Mouse (Mus musculus) lung, postnatal 0 days (tissue): ENCODE results near the gene Cep152. TPM values are rescaled to one million over a fixed set of nuclear protein-coding genes. Genes with fewer than 3 reads are reported as not detected.

ENCODE experiments used
- ATAC-seq: fragments of 200-750 bp; cut with Nextera tagmentation; 2 replicates; pipeline ENCODE4 v1.8.0; 2017; ENCODE audit warnings: moderate library complexity
- DNase-seq: peaks from one replicate; pipeline ENCODE4 v3.0.0-alpha.2; 2016; ENCODE audit warnings: low spot score
- H3K27ac ChIP-seq: fragments of 300-500 bp; sonication (generic); 2 replicates; pipeline ENCODE4 v1.5.1; 2014; ENCODE audit warnings: antibody characterized with exemption, mild to moderate bottlenecking, low read length, mixed read lengths
- H3K27me3 ChIP-seq: fragments of 300-500 bp; sonication (generic); replicated peaks from 2 replicates; pipeline ENCODE4 v1.6.1; 2014; ENCODE audit warnings: low read length, mixed read lengths; ENCODE audit not compliant: insufficient read depth
- H3K36me3 ChIP-seq: fragments of 300-500 bp; sonication (generic); 2 replicates; pipeline ENCODE4 v1.6.1; 2014; ENCODE audit warnings: low read length, mixed read lengths; ENCODE audit not compliant: insufficient read depth
- H3K4me1 ChIP-seq: fragments of 300-500 bp; sonication (generic); 2 replicates; pipeline ENCODE4 v1.6.1; 2014; ENCODE audit warnings: antibody characterized with exemption, low read depth, low read length, mixed read lengths; ENCODE audit not compliant: insufficient read depth
- H3K4me2 ChIP-seq: fragments of 300-500 bp; sonication (generic); replicated peaks from 2 replicates; pipeline ENCODE4 v1.6.1; 2014; ENCODE audit warnings: low read depth, mild to moderate bottlenecking, low read length, moderate library complexity, mixed read lengths
- H3K4me3 ChIP-seq: fragments of 300-500 bp; sonication (generic); 2 replicates; pipeline ENCODE4 v1.5.1; 2014; ENCODE audit warnings: low read depth, low read length
- H3K9ac ChIP-seq: fragments of 300-500 bp; sonication (generic); replicated peaks from 2 replicates; pipeline ENCODE4 v1.6.1; 2014; ENCODE audit warnings: low read depth, mild to moderate bottlenecking
- H3K9me3 ChIP-seq: fragments of 300-500 bp; sonication (generic); 2 replicates; pipeline ENCODE4 v1.6.1; 2016; ENCODE audit warnings: low read length, mixed read lengths
- CTCF ChIP-seq: IDR thresholded peaks from 2 replicates; pipeline ENCODE4 v1.5.1; 2016; ENCODE audit warnings: antibody characterized with exemption, mild to moderate bottlenecking
- EP300 ChIP-seq: IDR thresholded peaks from 2 replicates; pipeline ENCODE4 v1.6.1; 2016; ENCODE audit warnings: antibody characterized with exemption, mild to moderate bottlenecking, control low read depth
- WGBS: fragments of 180-500 bp; shearing (Covaris S2); extraction: QIAGEN DNeasy Blood & Tissue Kit; methylation state at CpG from one replicate; pipeline ENCODE4 v1.1.7; 2014; 5-methylcytosine and 5-hydroxymethylcytosine counted together
- polyA plus RNA-seq: library from polyadenylated mRNA; unstranded; fragments of >200 nt; fragmentation: Nextera tagmentation; extraction: Ambion mirVana; gene quantifications from 2 replicates; pipeline ENCODE4 v1.2.1, GENCODE M21; 2015

Cep152 gene
- polyA plus RNA-seq, 1 experiment from 2014 or later: 1.3 TPM

- Histone ChIP-seq H3K4me3 (no peak overlapping the region), H3K27ac (no peak overlapping the region), H3K9ac (no peak overlapping the region), H3K4me1 (no peaks in the 10 kb centered on the region), H3K36me3 (no peaks in the 10 kb centered on the region), H3K27me3 (no peaks in the 10 kb centered on the region), H3K9me3 (no peaks in the 10 kb centered on the region), H3K4me2 (no peak overlapping the region)
- WGBS: 65% methylated on average over 4 of the region's 4 CpGs
- TF ChIP-seq EP300: no peak
- no peak for TF ChIP-seq CTCF
- ATAC-seq (no peak), DNase-seq (no peak)
Measured at GRCm38 (mm10) chr2:125666668-125667067, 41.8 kb upstream of the Cep152 start.

- WGBS: 80% methylated on average over 4 of the region's 4 CpGs
- Histone ChIP-seq H3K4me2 (no peak overlapping the region), H3K4me1 (no peaks in the 10 kb centered on the region), H3K27me3 (no peaks in the 10 kb centered on the region), H3K27ac (no peak overlapping the region), H3K9ac (no peak overlapping the region), H3K4me3 (no peak overlapping the region), H3K36me3 (no peaks in the 10 kb centered on the region), H3K9me3 (no peaks in the 10 kb centered on the region)
- no peak for TF ChIP-seq EP300
- TF ChIP-seq CTCF: no peak
- no peak for ATAC-seq
- DNase-seq: no peak
Measured at GRCm38 (mm10) chr2:125665909-125666308, 41.0 kb upstream of the Cep152 start.

GRCm38 (mm10) chr2:125665213-125665612, 40.3 kb upstream of the Cep152 start:
- ATAC-seq (no peak), DNase-seq (no peak)
- Histone ChIP-seq H3K9ac (no peak overlapping the region), H3K9me3 (no peaks in the 10 kb centered on the region), H3K4me2 (no peak overlapping the region), H3K27ac (no peak overlapping the region), H3K36me3 (no peaks in the 10 kb centered on the region), H3K27me3 (no peaks in the 10 kb centered on the region), H3K4me1 (no peaks in the 10 kb centered on the region), H3K4me3 (no peak overlapping the region)
- TF ChIP-seq EP300 (no peak), CTCF (no peak)
- 89% methylated on average over 5 of the region's 5 CpGs for WGBS

GRCm38 (mm10) chr2:125662517-125662916, 37.6 kb upstream of the Cep152 start:
- DNase-seq (no peak), ATAC-seq (no peak)
- Histone ChIP-seq H3K4me3 (no peak overlapping the region), H3K9me3 (no peaks in the 10 kb centered on the region), H3K27ac (no peak overlapping the region), H3K27me3 (no peaks in the 10 kb centered on the region), H3K36me3 (no peaks in the 10 kb centered on the region), H3K4me2 (no peak overlapping the region), H3K4me1 (no peaks in the 10 kb centered on the region), H3K9ac (no peak overlapping the region)
- no peak for TF ChIP-seq EP300
- WGBS: 87% methylated on average over 3 of the region's 3 CpGs

GRCm38 (mm10) chr2:125661156-125661555, 36.2 kb upstream of the Cep152 start:
- no peaks in the 10 kb centered on the region for H3K27me3 ChIP-seq
- 36% methylated on average over 4 of the region's 4 CpGs for WGBS

GRCm38 (mm10) chr2:125660537-125661130, 35.7 kb upstream of the Cep152 start:
- no peak for TF ChIP-seq CTCF
- TF ChIP-seq EP300: no peak
- Histone ChIP-seq H3K9ac (peak overlapping the region; percentile 32), H3K27ac (no peak overlapping the region), H3K4me1 (no peaks in the 10 kb centered on the region), H3K4me2 (peak overlapping the region; percentile 58), H3K4me3 (peak overlapping the region; percentile 23; the same call in 1 of the 2 replicates), H3K36me3 (no peaks in the 10 kb centered on the region), H3K27me3 (no peaks in the 10 kb centered on the region), H3K9me3 (no peaks in the 10 kb centered on the region)
- ATAC-seq (peak; percentile 50), DNase-seq (peak; percentile 20)
- 22% methylated on average over 20 of the region's 20 CpGs for WGBS

More at GRCm38 (mm10) chr2:125661156-125661555, 36.2 kb upstream of the Cep152 start:
- no peak for TF ChIP-seq EP300
- TF ChIP-seq CTCF: no peak
- no peaks in the 10 kb centered on the region for H3K9me3 ChIP-seq
- DNase-seq: no peak
- no peaks in the 10 kb centered on the region for H3K36me3 ChIP-seq
- no peak for ATAC-seq
- H3K9ac ChIP-seq: no peak overlapping the region; the same call in 1 of the 2 replicates
- no peaks in the 10 kb centered on the region for H3K4me1 ChIP-seq
- no peak overlapping the region for H3K4me3 ChIP-seq
- H3K27ac ChIP-seq: no peak overlapping the region
- peak overlapping the region; percentile 58 for H3K4me2 ChIP-seq
